Mouse (Mus musculus) MEL (cell line): ENCODE measurements around the gene Nkx1-2. TPM values are rescaled to one million over a fixed set of nuclear protein-coding genes. Genes with fewer than 3 reads are reported as not detected.
A peak's percentile ranks its signal among the peaks of the same experiment; 100 is the strongest.

ENCODE experiments used
- DNase-seq: peaks from one replicate; pipeline ENCODE4 v3.0.0; 2011; ENCODE audit warnings: low read depth, low spot score
- H3K27ac ChIP-seq: 2 replicates; pipeline ENCODE4 v1.5.1; 2012; ENCODE audit warnings: low read depth, mild to moderate bottlenecking, control low read depth, low read length, moderate library complexity; ENCODE audit not compliant: control insufficient read depth
- H3K27me3 ChIP-seq, 2 experiments: fragments of 150-350 bp in 1 of 2; sonication (generic) in 1 of 2; 2 replicates each; pipeline ENCODE4 v1.6.1; 2012; ENCODE audit warnings: low read length in 2 of 2, mild to moderate bottlenecking in 2 of 2, improper control_type of control experiment in 1 of 2, moderate library complexity in 1 of 2; ENCODE audit not compliant: insufficient read depth in 2 of 2, control insufficient read depth in 1 of 2
- H3K36me3 ChIP-seq, 2 experiments: 2 replicates each; pipeline ENCODE4 v1.6.1; 2012 to 2014; ENCODE audit warnings: low read length in 2 of 2, improper control_type of control experiment in 1 of 2, inconsistent platforms in 1 of 2, mild to moderate bottlenecking in 1 of 2; ENCODE audit not compliant: insufficient read depth in 2 of 2, control insufficient read depth in 1 of 2
- H3K4me1 ChIP-seq, 2 experiments: fragments of 150-350 bp in 1 of 2; sonication (generic) in 1 of 2; 2 replicates each; pipeline ENCODE4 v1.6.1; 2012; ENCODE audit warnings: low read length in 2 of 2, improper control_type of control experiment in 1 of 2, mild to moderate bottlenecking in 1 of 2; ENCODE audit not compliant: insufficient read depth in 2 of 2, control insufficient read depth in 1 of 2
- H3K4me3 ChIP-seq, 2 experiments: fragments of 150-350 bp in 1 of 2; sonication (generic) in 1 of 2; 2 replicates each; pipeline ENCODE4 v1.5.1; 2012; ENCODE audit warnings: low read depth in 2 of 2, low read length in 2 of 2, mild to moderate bottlenecking in 2 of 2, moderate library complexity in 2 of 2, control low read depth in 1 of 2, improper control_type of control experiment in 1 of 2; ENCODE audit not compliant: control insufficient read depth in 1 of 2, insufficient read depth in 1 of 2
- H3K79me2 ChIP-seq: 2 replicates; pipeline ENCODE4 v1.6.1; 2012; ENCODE audit warnings: mild to moderate bottlenecking, low read length, moderate library complexity; ENCODE audit not compliant: control insufficient read depth, poor library complexity, insufficient read depth
- H3K9ac ChIP-seq: 2 replicates; pipeline ENCODE4 v1.6.1; 2012; ENCODE audit warnings: low read depth, mild to moderate bottlenecking, control low read depth, low read length, moderate library complexity; ENCODE audit not compliant: control insufficient read depth, poor library complexity, severe bottlenecking
- H3K9me3 ChIP-seq: fragments of 150-350 bp; sonication (generic); replicated peaks from 2 replicates; pipeline ENCODE4 v1.6.1; 2012; ENCODE audit warnings: mild to moderate bottlenecking, low read length, improper control_type of control experiment, moderate library complexity; ENCODE audit not compliant: insufficient read depth
- BHLHE40 ChIP-seq: IDR thresholded peaks from 2 replicates; pipeline ENCODE4 v1.6.1; 2012; ENCODE audit warnings: low read depth, mild to moderate bottlenecking, inconsistent platforms, low read length, improper control_type of control experiment, borderline replicate concordance
- CHD1 ChIP-seq: IDR thresholded peaks from 2 replicates; pipeline ENCODE4 v1.6.1; 2012; ENCODE audit warnings: low read depth, mild to moderate bottlenecking, inconsistent platforms, low read length, improper control_type of control experiment
- CTCF ChIP-seq, 3 experiments: IDR thresholded peaks in 2 of 3; conservative IDR thresholded peaks in 1 of 3; 2 replicates each; pipeline ENCODE4 v1.5.1; 2011 to 2012; ENCODE audit warnings: low read length in 3 of 3, low read depth in 2 of 3, mild to moderate bottlenecking in 2 of 3, improper control_type of control experiment in 1 of 3, inconsistent platforms in 1 of 3, mixed read lengths in 1 of 3, moderate library complexity in 1 of 3; ENCODE audit not compliant: control insufficient read depth in 1 of 3, insufficient read depth in 1 of 3, poor library complexity in 1 of 3, severe bottlenecking in 1 of 3
- E2F4 ChIP-seq: IDR thresholded peaks from 2 replicates; pipeline ENCODE4 v1.6.1; 2011; ENCODE audit warnings: low read depth, low read length, improper control_type of control experiment, borderline replicate concordance
- ELF1 ChIP-seq: IDR thresholded peaks from 2 replicates; pipeline ENCODE4 v1.6.1; 2014; ENCODE audit warnings: low read depth, mild to moderate bottlenecking, inconsistent platforms, low read length, improper control_type of control experiment, moderate library complexity
- GABPA ChIP-seq: IDR thresholded peaks from 2 replicates; pipeline ENCODE4 v1.6.1; 2012; ENCODE audit warnings: low read depth, mild to moderate bottlenecking, inconsistent platforms, low read length, improper control_type of control experiment, moderate library complexity
- GATA1 ChIP-seq: IDR thresholded peaks from 2 replicates; pipeline ENCODE4 v1.6.1; 2011; ENCODE audit warnings: low read depth, low read length, improper control_type of control experiment
- HCFC1 ChIP-seq: IDR thresholded peaks from 2 replicates; pipeline ENCODE4 v1.6.1; 2012; ENCODE audit warnings: low read depth, mild to moderate bottlenecking, inconsistent platforms, low read length, improper control_type of control experiment, moderate library complexity
- JUND ChIP-seq: IDR thresholded peaks from 2 replicates; pipeline ENCODE4 v1.6.1; 2011; ENCODE audit warnings: low read depth, mild to moderate bottlenecking, improper control_type of control experiment, low read length
- MAFK ChIP-seq: IDR thresholded peaks from 2 replicates; pipeline ENCODE4 v1.6.1; 2011; ENCODE audit warnings: low read depth, mild to moderate bottlenecking, low read length, improper control_type of control experiment, borderline replicate concordance
- MAX ChIP-seq: IDR thresholded peaks from 2 replicates; pipeline ENCODE4 v1.6.1; 2011; ENCODE audit warnings: low read length, improper control_type of control experiment
- MAZ ChIP-seq: IDR thresholded peaks from 2 replicates; pipeline ENCODE4 v1.6.1; 2012; ENCODE audit warnings: low read depth, mild to moderate bottlenecking, inconsistent platforms, low read length, improper control_type of control experiment
- MEF2A ChIP-seq: IDR thresholded peaks from 2 replicates; pipeline ENCODE4 v1.6.1; 2014; ENCODE audit warnings: low read depth, mild to moderate bottlenecking, inconsistent platforms, low read length, improper control_type of control experiment; ENCODE audit not compliant: poor library complexity, insufficient replicate concordance, severe bottlenecking; ENCODE audit errors: extremely low read depth
- MXI1 ChIP-seq: IDR thresholded peaks from 2 replicates; pipeline ENCODE4 v1.6.1; 2011; ENCODE audit warnings: mild to moderate bottlenecking, low read depth, low read length, improper control_type of control experiment
- MYC ChIP-seq: IDR thresholded peaks from 2 replicates; pipeline ENCODE4 v1.6.1; 2011; ENCODE audit warnings: low read depth, mild to moderate bottlenecking, low read length, improper control_type of control experiment, moderate library complexity
- NELFE ChIP-seq: IDR thresholded peaks from 2 replicates; pipeline ENCODE4 v1.6.1; 2011; ENCODE audit warnings: low read depth, low read length, improper control_type of control experiment
- NRF1 ChIP-seq: IDR thresholded peaks from 2 replicates; pipeline ENCODE4 v1.6.1; 2014; ENCODE audit warnings: low read depth, mild to moderate bottlenecking, inconsistent platforms, low read length, improper control_type of control experiment, moderate library complexity; ENCODE audit not compliant: poor library complexity, insufficient read depth, severe bottlenecking
- POLR2A ChIP-seq, 2 experiments: IDR thresholded peaks; 2 replicates each; pipeline ENCODE4 v1.6.1; 2011 to 2012; ENCODE audit warnings: low read length in 2 of 2, mild to moderate bottlenecking in 2 of 2, control low read depth in 1 of 2, improper control_type of control experiment in 1 of 2, low read depth in 1 of 2, moderate library complexity in 1 of 2; ENCODE audit not compliant: control insufficient read depth in 1 of 2, insufficient read depth in 1 of 2, poor library complexity in 1 of 2
- POLR2AphosphoS2 ChIP-seq: IDR thresholded peaks from 2 replicates; pipeline ENCODE4 v1.6.1; 2011; ENCODE audit warnings: low read length, improper control_type of control experiment
- SIN3A ChIP-seq: IDR thresholded peaks from 2 replicates; pipeline ENCODE4 v1.6.1; 2012; ENCODE audit warnings: low read length, improper control_type of control experiment, inconsistent platforms
- SMC3 ChIP-seq: IDR thresholded peaks from 2 replicates; pipeline ENCODE4 v1.6.1; 2011; ENCODE audit warnings: low read depth, low read length, improper control_type of control experiment
- TAL1 ChIP-seq: IDR thresholded peaks from 2 replicates; pipeline ENCODE4 v1.6.1; 2012; ENCODE audit warnings: mild to moderate bottlenecking, inconsistent platforms, low read length, moderate library complexity, mixed read lengths
- TCF12 ChIP-seq: IDR thresholded peaks from 2 replicates; pipeline ENCODE4 v1.6.1; 2014; ENCODE audit warnings: low read depth, mild to moderate bottlenecking, inconsistent platforms, low read length, improper control_type of control experiment, moderate library complexity
- UBTF ChIP-seq: IDR thresholded peaks from 2 replicates; pipeline ENCODE4 v1.6.1; 2012; ENCODE audit warnings: low read depth, mild to moderate bottlenecking, inconsistent platforms, low read length, improper control_type of control experiment, moderate library complexity, borderline replicate concordance; ENCODE audit not compliant: insufficient read depth
- USF1 ChIP-seq: IDR thresholded peaks from 2 replicates; pipeline ENCODE4 v1.6.1; 2014; ENCODE audit warnings: low read depth, mild to moderate bottlenecking, inconsistent platforms, low read length, improper control_type of control experiment, moderate library complexity
- USF2 ChIP-seq, 2 experiments: IDR thresholded peaks; 2 replicates each; pipeline ENCODE4 v1.6.1; 2011 to 2012; ENCODE audit warnings: improper control_type of control experiment in 2 of 2, low read length in 2 of 2, borderline replicate concordance in 1 of 2, inconsistent platforms in 1 of 2, low read depth in 1 of 2, mild to moderate bottlenecking in 1 of 2; ENCODE audit not compliant: insufficient read depth in 1 of 2
- ZC3H11A ChIP-seq: IDR thresholded peaks from 2 replicates; pipeline ENCODE4 v1.6.1; 2012; ENCODE audit warnings: low read depth, mild to moderate bottlenecking, inconsistent platforms, low read length, improper control_type of control experiment
- ZKSCAN1 ChIP-seq: IDR thresholded peaks from 2 replicates; pipeline ENCODE4 v1.6.1; 2012; ENCODE audit warnings: low read depth, mild to moderate bottlenecking, inconsistent platforms, low read length, improper control_type of control experiment, moderate library complexity
- ZNF384 ChIP-seq: IDR thresholded peaks from 2 replicates; pipeline ENCODE4 v1.6.1; 2012; ENCODE audit warnings: low read depth, mild to moderate bottlenecking, inconsistent platforms, low read length, improper control_type of control experiment
- polyA plus RNA-seq, 2 experiments: library from polyadenylated mRNA; stranded (reverse) in 1 of 2; unstranded in 1 of 2; fragments of >175 nt in 1 of 2; fragments of >200 nt in 1 of 2; gene quantifications; 2 replicates each; pipeline versions ENCODE4 v1.2.1 to v1.2.4; 2012; ENCODE audit warnings: low replicate concordance in 2 of 2, low read depth in 1 of 2; ENCODE audit not compliant: insufficient read length in 2 of 2, insufficient read depth in 1 of 2, missing spikeins in 1 of 2
- total RNA-seq: library from RNA; depleted of rRNA; stranded (reverse); fragments of 300-350 nt; gene quantifications from 2 replicates; pipeline ENCODE4 v1.2.3, GENCODE M21; 2012; rRNA removed

The Nkx1-2 gene
- total RNA-seq (1.5 and 2.4 TPM in 2 replicates), polyA plus RNA-seq (1 to 10 TPM in 1 of 2 experiments, not detected in 1; 2.8 TPM)

DNA sequence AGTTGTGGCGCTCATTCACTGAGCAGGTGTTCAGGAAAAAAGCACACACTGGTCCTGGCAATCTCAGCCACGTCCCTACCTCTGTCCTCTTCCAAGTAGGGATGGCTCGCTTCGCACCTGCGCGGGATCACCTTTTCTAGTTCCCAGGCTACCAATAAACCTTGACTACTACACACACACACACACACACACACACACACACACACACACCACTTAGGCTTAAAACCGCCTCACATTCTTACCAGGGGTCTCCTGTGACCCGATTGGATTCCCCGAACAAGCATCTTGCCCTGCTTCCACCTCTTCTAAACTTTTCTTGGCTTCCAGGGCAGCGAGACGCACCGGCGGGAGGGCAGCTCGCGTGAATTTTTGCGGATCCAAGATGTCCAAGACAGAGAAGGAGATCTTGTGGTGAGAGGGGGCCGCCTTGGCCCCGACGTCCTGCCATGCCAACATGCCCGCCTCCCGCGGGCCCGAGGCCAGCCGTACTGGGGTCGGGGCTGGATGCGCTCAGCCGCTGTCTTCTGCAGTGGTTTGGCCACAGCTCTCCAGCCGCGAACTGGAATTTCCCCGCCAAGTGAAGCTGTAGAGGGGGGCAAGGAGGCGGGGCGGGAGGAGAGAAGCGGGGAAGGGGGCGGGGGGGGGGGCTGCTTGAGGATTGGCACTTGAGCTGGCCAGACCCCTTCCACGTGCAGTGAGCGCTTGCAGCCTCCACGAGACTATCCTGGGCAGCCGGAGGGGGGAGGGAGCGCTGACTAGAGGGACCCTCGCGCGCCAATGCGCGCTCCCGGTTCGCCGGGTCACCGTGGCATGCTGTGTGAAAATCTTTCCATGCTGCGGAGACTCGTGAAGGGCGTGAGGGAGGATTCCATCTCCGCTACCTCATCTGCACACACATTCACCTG, at the start of gene Nkx1-2:
Gene Nkx1-2 (minus strand): TSS at position 567 of the 905 bp plus-strand sequence.
- Histone ChIP-seq H3K27ac (no peak within 1 kb of the TSS), H3K4me3 (peak within 1 kb of the TSS; percentile 73 to 81; a peak in 3 of 4 replicates), H3K79me2 (peaks cover 4% of the 10 kb centered on the region), H3K9ac (no peak within 1 kb of the TSS), H3K9me3 (no peaks in the 10 kb centered on the region), H3K27me3 (peaks cover 0 to 2% of the 10 kb centered on the region in 2 experiments; a peak in 1 of 4 replicates), H3K36me3 (peaks cover 0 to 14% of the 10 kb centered on the region in 2 experiments; a peak in 2 of 4 replicates), H3K4me1 (peaks cover 12 to 24% of the 10 kb centered on the region in 2 experiments)
- TF ChIP-seq TCF12 = no peak
- TF ChIP-seq BHLHE40 = no peak
- no peak for TF ChIP-seq POLR2A (IDR thresholded peaks at IDR 0.05; ENCODE audit: control insufficient read depth in 1 of 2, insufficient read depth in 1 of 2, low read depth in 1 of 2, low read length in 2 of 2, poor library complexity in 1 of 2)
- no peak for TF ChIP-seq MAZ
- no peak for TF ChIP-seq E2F4
- TF ChIP-seq MYC = no peak
- TF ChIP-seq NRF1 = no peak
- TF ChIP-seq ELF1 = no peak
- no peak for TF ChIP-seq ZKSCAN1
- no peak for TF ChIP-seq ZC3H11A
- TF ChIP-seq JUND = no peak
- no peak for TF ChIP-seq NELFE
- no peak for TF ChIP-seq UBTF
- no peak for TF ChIP-seq MAX
- TF ChIP-seq GATA1 = no peak
- no peak for TF ChIP-seq MXI1
- no peak for DNase-seq

GRCm38 (mm10) chr7:132646514-132646913, 47.1 kb upstream of the Nkx1-2 start:
- no peaks in the 10 kb centered on the region for H3K27me3 ChIP-seq
- peaks cover 0 to 2% of the 10 kb centered on the region in 2 experiments; a peak in 1 of 4 replicates for H3K4me1 ChIP-seq
- no peak for DNase-seq
- no peak overlapping the region for H3K9ac ChIP-seq
- no peaks in the 10 kb centered on the region for H3K79me2 ChIP-seq
- H3K27ac ChIP-seq = no peak overlapping the region
- TF ChIP-seq MEF2A (no peak), CTCF (IDR thresholded peaks at IDR 0.05 in 2 of 3, conservative IDR thresholded peaks at IDR 0.05 in 1 of 3; ENCODE audit: control insufficient read depth in 1 of 3, insufficient read depth in 1 of 3, low read depth in 2 of 3, low read length in 3 of 3, poor library complexity in 1 of 3, severe bottlenecking in 1 of 3) (no peak), MXI1 (no peak), ZC3H11A (no peak), GABPA (no peak), MAX (no peak), USF1 (no peak), TAL1 (no peak), GATA1 (no peak), CHD1 (no peak), SMC3 (no peak), POLR2AphosphoS2 (no peak), ZNF384 (no peak), MAFK (no peak), SIN3A (no peak), USF2 (IDR thresholded peaks at IDR 0.05; ENCODE audit: borderline replicate concordance in 1 of 2, insufficient read depth in 1 of 2, low read depth in 1 of 2, low read length in 2 of 2) (no peak), HCFC1 (no peak)
- TF ChIP-seq, all 39 proteins: peak for 0
- Histone ChIP-seq H3K4me3 (no peak overlapping the region), H3K9me3 (no peaks in the 10 kb centered on the region), H3K36me3 (no peaks in the 10 kb centered on the region)
